Mouse (Mus musculus): ENCODE data around the gene Per1.

The Per1 gene

GRCm38 (mm10) chr11:69064259-69065133 is 30.5 kb upstream of the Per1 start:
- no peak for DNase-seq

- no peak for DNase-seq
Observed at GRCm38 (mm10) chr11:69065394-69065925, 29.6 kb upstream of the Per1 start.

- peak; percentile 59 to 66 for DNase-seq
Observed at GRCm38 (mm10) chr11:69066163-69066861, 28.7 kb upstream of the Per1 start.

GRCm38 (mm10) chr11:69066956-69067355 is 28.1 kb upstream of the Per1 start:
- peak; percentile 88 to 91 for DNase-seq

GRCm38 (mm10) chr11:69067601-69068000 is 27.4 kb upstream of the Per1 start:
- peak; percentile 56 to 70 for DNase-seq

- no peak for DNase-seq
Observed at GRCm38 (mm10) chr11:69070093-69070492, 24.9 kb upstream of the Per1 start.

GRCm38 (mm10) chr11:69070590-69071222 is 24.3 kb upstream of the Per1 start, which contains the start of gene Tmem107:
TSS of gene Tmem107 (plus strand) at chr11:69070806.
- DNase-seq, result peak; percentile 95 to 96

- DNase-seq, result no peak
Observed at GRCm38 (mm10) chr11:69071262-69071661, 23.8 kb upstream of the Per1 start.

- DNase-seq, result no peak
Observed at GRCm38 (mm10) chr11:69072234-69072633, 22.8 kb upstream of the Per1 start.

- no peak for DNase-seq
Observed at GRCm38 (mm10) chr11:69072666-69073064, 22.4 kb upstream of the Per1 start.

- DNase-seq, result peak; percentile 84 to 91
Observed at GRCm38 (mm10) chr11:69073065-69073888, 21.7 kb upstream of the Per1 start.

GRCm38 (mm10) chr11:69073951-69074775 is 20.9 kb upstream of the Per1 start:
- no peak for DNase-seq

GRCm38 (mm10) chr11:69074776-69075069 is 20.3 kb upstream of the Per1 start:
- DNase-seq, result no peak

- DNase-seq, result no peak
Observed at GRCm38 (mm10) chr11:69075764-69076479, 19.1 kb upstream of the Per1 start.

- DNase-seq, result no peak
Observed at GRCm38 (mm10) chr11:69076572-69076971, 18.4 kb upstream of the Per1 start.

- no peak for DNase-seq
Observed at GRCm38 (mm10) chr11:69077316-69077715, 17.7 kb upstream of the Per1 start.

- no peak for DNase-seq
Observed at GRCm38 (mm10) chr11:69078041-69078440, 17.0 kb upstream of the Per1 start.

- DNase-seq, result peak in 1 of 2 experiments; percentile 57
Observed at GRCm38 (mm10) chr11:69078805-69079438, 16.1 kb upstream of the Per1 start.

GRCm38 (mm10) chr11:69080102-69080854 is 14.7 kb upstream of the Per1 start:
- DNase-seq, result no peak

GRCm38 (mm10) chr11:69080855-69081222 is 14.2 kb upstream of the Per1 start:
- no peak for DNase-seq

All from lung, adult 18-20 months (tissue).